Mouse (Mus musculus): Measurements from ENCODE around the gene Gprin3.

DNA sequence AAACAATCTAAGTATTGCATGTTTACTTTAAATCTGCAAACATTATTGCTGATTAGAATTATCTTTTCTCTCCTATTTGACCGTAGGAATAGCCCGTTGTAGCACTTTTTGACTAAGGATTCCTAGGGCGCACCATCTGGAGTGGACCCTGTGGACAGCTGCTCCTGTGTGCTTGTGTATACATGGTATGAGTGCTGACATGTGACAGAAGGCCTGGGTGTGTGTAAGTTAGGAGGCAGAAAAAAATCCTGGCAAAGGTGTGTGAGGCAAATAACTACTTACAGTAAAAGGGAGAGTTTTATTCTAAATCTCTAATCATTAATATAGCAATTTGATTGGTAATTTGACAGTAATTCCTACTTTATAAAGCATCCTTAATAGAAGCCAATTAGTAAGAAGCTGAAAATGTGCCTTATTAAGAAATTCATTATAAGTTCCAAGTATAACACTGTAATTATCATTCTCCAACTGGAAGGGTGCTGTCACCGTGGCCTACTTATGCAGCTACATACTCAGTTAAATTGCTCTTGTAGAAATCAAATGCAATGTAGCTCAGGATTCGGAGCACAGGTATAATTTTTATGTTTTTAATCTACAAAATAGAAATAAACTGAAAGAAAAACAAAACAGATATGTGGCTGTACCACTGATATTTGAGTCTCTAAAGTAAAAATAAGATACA, 74.8 kb downstream of the Gprin3 start:
- TF ChIP-seq POLR2A (IDR thresholded peaks at IDR 0.05; ENCODE audit: control insufficient read depth, extremely low read depth, insufficient read depth, low read length, poor library complexity) (no peak), CTCF (IDR thresholded peaks at IDR 0.05; ENCODE audit: borderline replicate concordance, control insufficient read depth, extremely low read depth, insufficient read depth, low read length, poor library complexity) (no peak)
